Mouse (Mus musculus): ENCODE data around the gene Tnrc6c.

Gene Tnrc6c

DNA sequence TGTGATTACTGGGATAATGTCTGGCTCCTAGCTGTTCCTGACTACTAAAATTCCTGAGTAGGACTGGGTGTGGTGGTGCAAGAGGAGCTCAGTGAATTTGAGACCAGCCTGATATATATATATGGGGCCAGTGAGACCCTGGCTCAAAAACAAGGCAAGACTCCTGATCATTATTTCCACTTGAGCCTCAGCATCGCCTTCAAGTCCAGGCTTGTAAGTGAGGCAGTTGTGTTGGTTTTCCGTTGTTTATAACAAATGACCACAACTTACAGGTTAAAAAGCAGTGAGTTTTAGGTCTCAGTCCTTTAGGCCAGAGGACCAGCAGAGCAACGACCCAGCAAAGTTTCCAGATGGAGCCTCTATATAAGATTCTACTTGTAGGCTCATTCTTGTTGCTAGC lies 23.5 kb downstream of the Tnrc6c start:
- no peak for DNase-seq

DNA sequence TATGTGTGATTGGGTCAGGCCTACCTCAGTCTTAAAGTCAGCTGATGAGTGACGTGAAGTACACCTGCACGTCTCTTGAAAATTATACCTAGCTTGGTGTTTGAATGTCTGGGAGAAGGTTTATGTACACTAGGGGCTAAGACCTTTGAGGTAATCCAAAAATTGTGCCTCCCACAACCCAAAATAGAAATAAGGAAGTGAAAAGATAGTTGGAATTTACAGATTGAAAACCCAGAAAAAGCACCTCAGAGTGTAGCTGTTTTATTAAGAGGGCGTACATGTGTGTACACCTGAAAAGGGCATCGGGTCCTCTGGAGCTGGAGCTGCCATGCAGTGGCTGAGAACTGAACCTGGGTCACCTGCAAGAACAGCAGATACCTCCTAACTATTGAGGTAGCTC lies 24.1 kb downstream of the Tnrc6c start:
- no peak for DNase-seq

DNA sequence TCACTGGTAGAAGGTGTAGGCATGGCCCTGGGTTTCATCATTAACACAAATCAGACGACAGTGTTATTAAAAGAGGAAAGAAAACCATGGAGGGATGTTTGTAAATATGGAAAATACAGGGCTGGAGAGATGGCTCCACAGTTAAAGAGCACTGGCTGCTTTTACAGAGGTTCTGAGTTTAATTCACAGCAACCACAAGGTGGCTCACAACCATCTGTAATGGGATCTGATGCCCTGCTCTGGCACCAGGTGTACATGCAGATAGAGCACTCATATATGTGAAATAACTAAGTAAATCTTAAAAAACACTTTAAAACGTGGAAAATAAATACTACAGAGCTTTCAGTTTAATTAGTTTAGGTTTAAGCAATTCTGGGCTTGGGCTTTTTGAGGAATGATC lies 24.7 kb downstream of the Tnrc6c start:
- peak in 1 of 2 experiments; percentile 39 for DNase-seq

DNA sequence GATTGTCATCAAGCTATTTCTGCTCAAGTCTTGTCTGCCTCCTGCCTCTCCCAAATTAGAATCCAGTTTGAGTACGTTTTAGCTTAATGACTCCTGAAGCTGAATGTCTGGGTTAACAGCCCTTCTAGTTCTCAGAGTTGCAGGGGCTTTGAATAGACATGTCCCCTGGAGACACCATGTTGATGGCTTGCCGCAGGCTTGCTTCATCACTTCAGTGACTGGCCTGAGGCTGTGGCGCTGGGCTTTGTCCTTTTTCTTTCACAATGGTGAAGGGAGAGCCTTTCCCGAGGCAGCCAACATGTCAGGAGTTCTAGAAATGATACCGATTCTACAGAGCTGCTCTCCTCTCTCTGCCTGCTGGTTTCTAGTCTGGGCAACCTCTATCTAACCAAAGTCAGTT lies 30.6 kb downstream of the Tnrc6c start:
- no peak for DNase-seq

DNA sequence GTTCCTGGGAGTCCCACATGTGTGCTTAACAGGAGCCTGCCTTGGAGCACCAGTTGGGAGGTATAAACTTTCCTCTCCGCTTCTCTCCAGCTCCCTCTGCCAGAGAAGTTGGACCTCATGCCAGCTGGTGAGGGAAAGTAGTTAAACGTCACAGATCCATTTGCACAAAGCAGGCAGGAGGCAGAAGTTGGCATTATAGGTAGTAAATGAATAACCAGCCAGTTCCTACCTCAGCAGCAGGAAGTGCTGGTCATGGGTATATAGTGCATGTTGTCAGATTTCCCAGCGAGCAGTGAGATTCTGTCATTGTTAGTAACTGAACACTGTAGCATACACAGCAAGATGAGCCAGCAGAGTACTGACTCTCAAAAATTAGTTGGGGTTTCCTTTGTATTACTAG lies 31.4 kb downstream of the Tnrc6c start:
- DNase-seq: peak; percentile 52 to 79

DNA sequence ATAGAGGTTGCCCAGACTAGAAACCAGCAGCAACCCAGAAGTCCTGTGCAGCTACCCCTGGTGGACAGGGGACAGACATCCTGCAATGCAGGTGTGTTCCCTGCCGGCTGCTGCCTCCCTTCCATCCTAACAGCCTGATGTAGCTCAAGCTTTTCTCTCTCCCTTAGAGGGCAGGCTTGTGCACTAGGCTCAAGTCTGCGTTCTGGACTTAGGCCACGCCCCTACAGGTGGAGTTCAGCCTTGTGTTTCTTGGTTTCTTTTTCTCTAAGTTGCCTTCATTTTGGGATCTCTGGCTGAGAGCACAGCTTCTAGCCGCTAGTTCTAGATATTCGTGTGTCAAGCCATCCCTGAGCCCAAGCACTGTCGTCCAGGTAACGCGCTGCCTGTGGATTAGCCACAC lies 31.9 kb downstream of the Tnrc6c start:
- DNase-seq: peak; percentile 48 to 62

DNA sequence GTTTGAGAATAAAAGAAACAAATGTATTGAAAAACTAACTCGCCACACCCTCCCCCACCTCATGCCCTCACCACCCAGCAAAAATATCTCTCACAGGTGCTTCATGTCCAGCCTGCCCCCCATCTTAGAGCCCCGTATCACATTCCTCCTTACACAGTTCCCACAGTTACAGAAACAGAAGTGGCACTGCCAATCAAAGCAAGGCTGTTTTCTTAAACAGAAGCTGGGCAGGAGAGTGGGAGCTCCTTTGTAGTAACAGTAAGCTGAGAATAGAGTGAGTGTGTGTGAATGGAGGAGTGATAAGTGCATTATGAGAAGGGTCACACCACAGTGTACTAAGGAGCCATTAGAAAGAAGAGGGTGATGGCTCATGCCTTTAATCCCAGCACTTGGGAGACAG lies 34.5 kb downstream of the Tnrc6c start:
- DNase-seq: no peak

DNA sequence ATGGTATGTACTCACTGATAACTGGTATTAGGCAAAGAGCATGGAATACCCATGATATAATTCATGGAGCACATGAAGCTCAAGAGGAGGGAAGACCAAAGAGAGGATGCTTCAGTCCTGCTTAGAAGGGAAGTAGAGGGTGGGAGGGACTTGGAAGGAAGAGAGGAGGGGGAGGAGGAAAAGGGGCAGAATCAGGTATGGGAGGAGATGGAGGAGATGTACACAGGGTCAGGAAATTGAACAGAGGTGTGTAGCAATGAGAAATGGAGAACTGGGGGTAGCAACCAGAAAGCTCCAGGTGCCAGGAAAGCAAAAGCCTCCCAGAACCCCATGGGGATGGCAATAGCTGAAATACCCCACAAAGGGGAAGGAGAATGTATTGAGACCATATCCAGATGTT lies 37.2 kb downstream of the Tnrc6c start:
- no peak for DNase-seq

DNA sequence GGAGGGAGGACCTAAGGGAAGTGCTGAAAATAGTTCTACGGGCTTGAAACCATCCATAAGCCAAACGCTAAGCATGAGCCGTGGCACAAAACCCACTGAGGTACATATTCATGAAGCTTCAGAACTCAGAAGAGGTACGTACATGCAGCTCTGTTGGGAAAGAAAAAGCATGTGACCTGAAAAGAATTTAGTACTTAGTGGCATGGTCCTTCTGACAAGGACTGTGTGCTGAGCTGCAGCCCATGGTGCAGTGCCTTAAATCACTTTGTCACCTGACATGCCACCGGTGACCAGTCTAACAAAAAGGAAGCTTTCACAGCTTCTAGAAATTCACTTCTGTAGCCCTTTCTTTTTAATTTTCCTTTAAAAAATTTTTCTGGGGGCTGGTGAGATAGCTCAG lies 40.0 kb downstream of the Tnrc6c start:
- no peak for DNase-seq

DNA sequence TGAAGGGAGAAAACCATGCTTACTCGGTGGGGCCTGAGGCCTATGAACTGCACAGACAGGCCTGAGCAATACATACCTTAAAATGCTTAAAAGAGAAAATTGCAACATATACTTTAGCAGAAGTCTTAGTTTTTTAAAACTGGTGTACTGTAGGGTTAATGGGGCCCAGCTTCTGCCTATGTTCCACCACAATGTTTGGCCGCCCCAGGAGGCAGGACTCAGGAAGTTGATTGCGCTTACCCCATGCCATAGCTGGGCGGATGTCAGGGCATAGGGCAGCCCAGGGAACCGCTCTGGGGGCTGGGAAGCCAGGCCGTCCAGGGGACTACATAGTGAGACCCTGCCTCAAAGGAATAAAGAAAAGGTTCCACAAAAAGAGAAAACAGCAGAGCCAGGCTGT lies 42.5 kb downstream of the Tnrc6c start:
- no peak for DNase-seq

DNA sequence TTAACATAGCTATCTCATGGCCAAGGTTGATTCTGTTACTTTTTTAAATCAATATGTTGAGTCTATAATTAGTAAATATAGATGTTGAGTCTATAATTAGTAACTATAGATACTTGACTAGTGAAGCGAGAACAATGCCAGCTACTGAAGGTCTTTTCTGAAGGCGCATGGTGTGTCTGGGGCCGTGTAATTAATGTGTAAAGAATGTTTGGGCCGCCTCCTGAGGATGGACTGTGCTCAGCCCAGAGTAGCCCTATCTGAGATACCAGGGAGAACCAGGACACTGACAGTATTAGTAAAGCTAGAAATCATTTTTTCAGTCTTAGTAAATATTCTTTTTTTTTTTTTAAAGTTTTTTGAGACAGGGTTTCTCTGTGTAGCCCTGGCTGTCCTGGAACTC lies 46.8 kb downstream of the Tnrc6c start:
- DNase-seq: no peak

DNA sequence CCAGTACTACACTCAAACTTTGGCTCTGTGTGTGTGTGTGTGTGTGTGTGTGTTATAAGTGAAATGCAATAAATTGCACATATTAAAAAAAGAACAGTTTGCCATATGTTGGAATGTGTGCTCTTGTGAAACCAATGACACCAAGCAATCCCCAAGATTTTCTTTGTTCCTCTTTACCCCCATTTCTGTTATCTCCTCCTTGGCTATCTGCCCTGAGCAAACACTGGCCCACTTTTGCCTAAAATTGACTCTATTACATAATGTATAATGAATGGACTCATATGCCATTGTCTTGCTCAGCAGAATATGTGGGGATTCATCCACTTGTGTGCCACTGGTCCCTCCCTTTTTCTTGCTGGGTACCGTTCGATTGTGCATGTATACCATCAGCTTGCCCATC lies 52.2 kb downstream of the Tnrc6c start:
- no peak for DNase-seq

DNA sequence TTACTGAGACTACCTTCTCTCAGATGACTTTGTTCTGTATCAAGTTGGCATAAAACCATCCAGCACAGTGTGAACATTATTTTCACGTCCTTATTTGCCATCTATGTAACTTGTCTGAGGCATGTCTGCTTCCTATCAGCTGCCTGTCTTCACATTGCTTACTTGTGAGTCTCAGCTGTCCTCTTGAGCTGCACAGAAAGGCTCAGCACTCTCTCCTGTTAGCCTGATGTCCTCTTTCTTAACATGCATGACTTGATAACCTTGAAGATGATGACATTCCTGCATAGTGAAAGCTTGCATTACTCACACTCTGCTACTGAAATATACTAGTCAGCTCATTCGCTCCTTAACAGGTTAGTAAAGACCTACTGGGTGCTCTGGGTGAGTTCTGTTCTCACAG lies 53.1 kb downstream of the Tnrc6c start:
- DNase-seq: no peak

DNA sequence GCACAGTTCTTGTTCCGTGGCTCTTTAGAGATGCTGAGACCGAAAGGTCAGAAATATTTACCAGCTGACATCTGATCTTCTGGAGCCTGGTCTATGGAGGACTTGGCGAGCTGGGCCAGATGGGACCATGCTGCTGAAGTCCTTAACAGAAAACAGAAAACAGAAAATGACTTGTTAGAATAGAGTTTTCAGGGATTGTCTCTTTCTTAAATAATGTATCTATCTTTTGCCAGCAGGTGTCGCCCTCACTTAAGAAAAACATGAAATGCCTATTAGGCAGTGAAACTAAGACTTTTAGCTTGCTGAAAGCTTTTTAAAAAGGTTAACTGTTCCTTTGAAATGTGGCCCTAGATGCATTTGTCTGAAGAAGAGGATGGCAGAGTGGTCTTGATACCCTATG lies 55.2 kb downstream of the Tnrc6c start:
- peak in 1 of 2 experiments; percentile 81 for DNase-seq

DNA sequence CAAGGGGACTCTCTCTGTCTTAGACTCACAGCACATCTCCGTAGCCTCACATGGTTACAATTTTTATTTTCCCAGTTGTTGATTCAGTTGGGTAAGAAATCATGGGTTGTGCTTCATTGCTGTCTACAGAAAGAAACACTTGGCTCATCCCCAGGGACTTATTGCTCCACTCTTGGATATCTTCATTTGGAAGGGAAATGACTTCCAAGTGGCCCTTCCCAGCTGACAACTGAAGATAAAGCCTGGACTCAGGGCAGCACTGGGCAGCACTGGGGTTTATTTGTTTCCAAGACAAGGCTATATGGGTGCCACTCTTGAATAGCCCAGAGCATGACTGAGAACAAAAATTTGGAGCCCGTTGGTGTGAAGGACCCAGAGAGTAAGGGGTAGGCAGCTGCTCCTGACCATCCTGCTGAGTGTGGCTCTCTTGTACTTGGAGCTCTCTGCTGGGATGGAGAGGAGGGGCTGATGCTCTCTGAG lies 56.8 kb downstream of the Tnrc6c start:
- peak in 1 of 2 experiments; percentile 36 for DNase-seq

DNA sequence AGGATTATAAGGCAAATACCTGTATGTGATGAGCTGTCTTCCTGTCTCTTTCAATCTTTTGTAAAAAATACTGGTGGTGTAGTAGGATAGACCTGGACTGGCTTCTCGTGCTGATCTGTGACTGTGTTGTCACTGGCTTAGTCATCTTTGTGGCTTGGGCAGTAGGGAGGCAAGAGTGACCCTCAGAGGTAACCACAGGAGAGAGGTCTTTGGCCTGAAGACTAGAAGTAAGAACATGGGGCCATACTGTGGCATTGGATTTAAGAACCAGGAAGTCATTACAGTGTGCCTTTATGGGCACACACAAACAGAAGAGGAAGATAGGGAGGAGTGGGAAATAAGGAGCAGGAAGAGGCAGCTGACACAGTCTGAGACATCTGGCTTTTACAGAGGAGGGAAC lies 58.0 kb downstream of the Tnrc6c start:
- DNase-seq: no peak

DNA sequence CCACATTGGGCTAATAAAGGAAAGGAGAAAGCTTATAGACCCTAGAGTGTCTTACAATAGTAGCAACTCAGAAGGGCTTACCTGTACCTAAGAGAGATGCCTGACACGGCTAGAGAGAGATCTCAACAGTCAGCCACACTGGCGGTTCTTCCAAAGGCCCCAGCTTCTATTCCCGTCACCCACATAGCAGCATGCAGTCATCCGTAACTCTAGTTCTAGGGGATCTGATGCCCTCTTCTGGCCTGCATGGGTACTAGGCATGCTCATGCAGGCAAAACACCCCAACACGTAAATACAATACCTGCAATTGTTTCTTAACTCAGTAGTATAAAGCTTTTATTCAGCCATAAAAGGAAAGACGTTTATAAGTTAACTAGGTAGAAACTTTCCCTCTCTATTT lies 59.3 kb downstream of the Tnrc6c start:
- DNase-seq: peak in 1 of 2 experiments; percentile 9

DNA sequence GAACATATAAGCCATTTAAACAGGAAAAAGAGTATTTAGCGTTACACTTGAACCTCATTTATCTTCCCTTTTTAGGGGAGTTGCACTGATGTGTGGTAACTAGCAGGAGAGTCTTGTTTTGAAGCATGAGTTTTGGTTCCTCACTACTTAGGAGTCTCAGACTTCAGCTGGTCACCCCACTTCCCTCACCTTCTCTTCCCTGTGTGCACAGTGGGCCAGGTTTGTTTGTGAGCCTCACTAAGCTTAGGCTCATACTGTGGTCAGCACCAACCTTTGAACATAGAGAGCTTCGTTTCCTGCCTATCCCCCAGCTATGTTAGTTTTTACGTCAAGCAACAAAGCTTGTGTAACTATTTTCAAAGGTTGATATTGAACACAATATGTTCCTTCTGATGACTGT lies 64.7 kb downstream of the Tnrc6c start:
- no peak for DNase-seq

DNA sequence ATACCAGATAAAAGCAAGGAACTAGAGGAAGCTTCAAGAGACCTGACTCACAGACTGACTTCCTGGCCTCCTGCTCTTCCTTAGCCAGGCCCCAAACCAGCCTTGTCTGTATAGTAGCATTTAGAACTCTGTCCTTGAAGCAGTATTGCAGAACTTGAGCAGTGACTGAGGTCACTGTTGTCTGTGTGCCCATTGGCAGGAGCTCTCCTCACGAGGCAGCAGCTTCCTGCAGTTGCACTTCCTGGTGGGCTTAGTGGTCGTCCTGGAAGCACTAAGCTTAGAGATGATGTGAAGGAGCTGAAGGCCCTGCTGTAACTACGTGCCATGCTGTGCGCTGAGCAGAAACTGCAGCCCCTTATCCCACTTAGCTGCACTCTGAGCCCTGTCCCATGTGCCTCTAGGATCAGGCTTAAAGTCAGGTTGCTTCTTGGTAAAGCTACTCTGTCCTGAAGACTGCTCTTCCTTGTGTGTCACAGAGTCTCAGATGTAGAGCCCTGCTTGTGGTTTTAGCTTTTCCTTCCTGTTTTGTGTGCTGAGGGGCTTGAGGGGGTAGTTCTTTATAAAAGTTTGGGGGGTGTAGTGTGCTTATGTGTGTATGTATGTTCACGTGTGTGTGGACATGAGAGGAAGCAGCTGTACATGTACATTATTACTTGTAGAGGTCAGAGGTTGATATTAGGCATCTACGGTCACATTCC lies 70.7 kb downstream of the Tnrc6c start:
- no peak for DNase-seq

DNA sequence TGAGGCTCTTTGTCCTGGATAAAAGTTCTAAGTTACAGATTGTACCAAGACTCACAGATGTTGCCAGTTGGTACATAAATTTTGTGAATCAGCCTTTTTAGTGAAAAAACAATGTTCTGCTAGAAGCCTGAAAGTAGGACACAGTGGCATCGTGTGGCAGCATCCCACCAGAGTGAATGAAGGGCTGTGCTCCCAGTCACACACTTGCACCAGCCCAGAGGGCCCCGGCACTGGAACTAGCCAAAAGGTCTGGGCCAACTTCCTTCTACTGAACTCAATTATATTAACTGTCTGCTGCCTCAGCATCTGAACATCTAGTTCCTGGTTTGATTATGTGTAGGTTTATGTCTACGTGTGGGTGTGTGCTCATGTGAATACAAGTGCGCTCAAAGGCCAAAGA lies 72.9 kb downstream of the Tnrc6c start:
- no peak for DNase-seq

DNA sequence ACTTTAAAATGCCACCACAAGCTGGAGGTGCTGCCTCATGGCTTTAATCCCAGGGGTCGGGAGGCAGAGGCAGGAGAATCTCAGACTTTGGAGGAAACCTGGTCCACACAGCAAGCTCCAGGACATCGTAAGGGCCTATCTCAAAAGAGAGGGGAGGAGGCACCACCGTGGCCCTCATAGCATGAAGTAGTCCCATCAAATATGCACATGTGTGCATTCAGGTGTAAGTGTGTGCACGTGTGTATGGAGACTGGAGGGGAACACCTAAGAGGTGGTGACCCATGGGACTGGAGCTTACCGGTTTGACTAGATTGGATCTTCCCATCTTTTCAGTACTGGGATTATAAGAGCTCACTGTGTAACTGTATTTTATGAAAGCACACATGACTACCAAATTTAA lies 74.2 kb downstream of the Tnrc6c start:
- DNase-seq: no peak

DNA sequence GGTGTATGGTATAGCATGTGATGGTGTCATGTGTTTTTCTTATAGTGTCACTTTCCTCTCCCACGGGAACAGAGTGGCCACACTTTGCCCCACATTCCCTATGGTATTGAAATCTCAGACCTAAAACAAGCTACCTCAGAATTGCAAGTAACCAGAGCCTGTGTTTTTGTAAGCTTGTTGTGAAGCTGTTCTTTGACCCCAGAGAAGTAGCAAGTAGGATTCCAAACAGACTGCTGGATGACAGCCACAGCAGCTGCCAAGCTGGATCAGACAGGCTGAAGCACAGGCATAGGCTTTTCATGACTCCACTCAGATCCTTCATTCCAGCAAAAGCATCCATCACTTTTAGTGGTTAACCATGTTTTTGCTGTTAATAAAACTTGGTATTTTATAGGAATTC lies 74.8 kb downstream of the Tnrc6c start:
- peak; percentile 79 to 89 for DNase-seq

DNA sequence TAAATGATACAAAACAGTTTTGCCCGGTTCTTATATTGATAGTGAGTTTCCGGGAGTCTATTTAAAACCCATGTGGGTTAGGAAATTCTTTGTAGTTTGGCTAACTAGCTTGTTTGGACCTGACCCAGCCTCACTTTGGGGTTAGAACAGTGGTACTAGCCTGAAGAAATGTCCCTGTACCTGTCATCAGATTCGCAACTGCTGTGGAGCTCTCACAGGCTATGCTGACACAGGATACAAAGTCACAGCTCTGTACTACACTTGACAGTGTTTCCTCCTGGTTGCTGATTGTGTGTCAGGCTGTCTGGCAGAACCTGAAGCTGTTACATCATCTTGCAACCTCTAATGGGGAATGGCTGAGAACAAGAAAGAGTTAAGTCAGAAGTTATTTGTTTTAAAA lies 75.3 kb downstream of the Tnrc6c start:
- no peak for DNase-seq

DNA sequence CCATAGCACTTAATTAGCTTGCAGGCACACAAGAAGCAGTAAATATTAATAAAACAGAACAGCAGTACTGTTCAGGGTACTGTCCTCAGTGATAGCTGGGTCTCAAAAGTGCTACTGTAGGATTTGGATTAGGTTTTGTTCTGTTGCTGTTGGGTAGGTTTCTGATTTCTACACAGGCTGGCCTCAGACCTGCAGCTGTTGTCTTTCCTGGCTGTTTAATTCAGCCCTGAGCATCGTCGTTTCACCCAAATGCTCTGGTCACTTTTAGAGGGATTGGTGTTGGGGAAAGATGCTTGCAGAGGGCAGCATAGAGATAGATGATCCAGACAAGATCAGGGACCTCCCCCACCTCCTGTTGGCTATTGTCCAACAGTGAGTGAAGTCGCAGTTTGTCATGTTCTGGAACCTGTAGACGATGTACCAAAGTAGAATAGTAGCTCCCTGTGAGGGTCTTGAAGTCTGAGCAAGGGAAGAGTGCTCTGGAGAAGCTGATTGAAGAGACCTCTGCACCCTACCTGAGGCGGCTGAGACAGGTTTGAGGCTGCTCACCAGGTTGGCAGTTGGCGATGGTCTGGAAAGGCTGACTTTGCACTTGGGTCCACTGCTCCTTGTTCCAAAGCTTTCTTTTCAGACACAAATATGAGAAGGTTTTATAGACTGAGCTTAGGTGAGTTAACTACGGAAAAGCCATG lies 75.9 kb downstream of the Tnrc6c start:
- peak; percentile 72 to 90 for DNase-seq

DNA sequence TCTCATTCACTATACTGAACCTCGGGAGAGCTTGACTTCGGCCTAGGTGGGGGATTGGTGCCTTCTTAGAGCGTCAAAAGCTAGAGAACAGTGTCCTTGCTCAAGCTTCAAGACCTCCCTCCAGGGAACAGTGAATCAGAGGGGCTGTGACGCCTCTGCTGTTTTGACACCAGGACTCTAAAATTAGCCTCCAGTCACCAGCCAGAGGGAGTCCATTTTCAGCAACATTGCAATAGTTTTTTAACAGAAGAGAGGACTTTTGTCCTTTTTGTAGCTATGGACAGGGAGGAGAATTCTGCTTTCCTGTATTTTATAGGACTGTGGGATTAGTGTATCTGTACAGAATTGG lies 76.4 kb downstream of the Tnrc6c start:
- DNase-seq: no peak
